Mouse (Mus musculus) midbrain, postnatal 0 days (tissue): ENCODE data around the gene Ppm1h. TPM values are rescaled to one million over a fixed set of nuclear protein-coding genes. Genes with fewer than 3 reads are reported as not detected.
A peak's percentile ranks its signal among the peaks of the same experiment; 100 is the strongest.

Experiments used
- ATAC-seq: fragments of 200-750 bp; cut with Nextera tagmentation; 2 replicates; pipeline ENCODE4 v1.8.0; 2017; ENCODE audit warnings: moderate number of reproducible peaks, mild to moderate bottlenecking, moderate TSS enrichment, moderate library complexity; ENCODE audit not compliant: low FRiP score
- DNase-seq: peaks from one replicate; pipeline ENCODE4 v3.0.0-alpha.2; 2015; ENCODE audit warnings: low spot score
- H3K27ac ChIP-seq: fragments of 300-500 bp; sonication (generic); 2 replicates; pipeline ENCODE4 v1.5.1; 2014; ENCODE audit warnings: low read depth, mild to moderate bottlenecking, low read length, mixed read lengths
- H3K27me3 ChIP-seq: fragments of 300-500 bp; sonication (generic); 2 replicates; pipeline ENCODE4 v1.6.1; 2014; ENCODE audit warnings: low read length, control low read depth, mixed read lengths; ENCODE audit not compliant: insufficient read depth
- H3K36me3 ChIP-seq: fragments of 300-500 bp; sonication (generic); 2 replicates; pipeline ENCODE4 v1.6.1; 2014; ENCODE audit warnings: low read length, control low read depth, mixed read lengths; ENCODE audit not compliant: insufficient read depth
- H3K4me1 ChIP-seq: fragments of 300-500 bp; sonication (generic); 2 replicates; pipeline ENCODE4 v1.6.1; 2014; ENCODE audit warnings: mild to moderate bottlenecking, control low read depth, antibody characterized with exemption, low read length, mixed read lengths; ENCODE audit not compliant: insufficient read depth
- H3K4me2 ChIP-seq: fragments of 300-500 bp; sonication (generic); 2 replicates; pipeline ENCODE4 v1.6.1; 2014; ENCODE audit warnings: low read depth, mild to moderate bottlenecking, low read length, mixed read lengths; ENCODE audit not compliant: poor library complexity, severe bottlenecking
- H3K4me3 ChIP-seq: fragments of 300-500 bp; sonication (generic); 2 replicates; pipeline ENCODE4 v1.5.1; 2014; ENCODE audit warnings: low read depth, mild to moderate bottlenecking, low read length, moderate library complexity
- H3K9ac ChIP-seq: fragments of 300-500 bp; sonication (generic); replicated peaks from 2 replicates; pipeline ENCODE4 v1.6.1; 2014; ENCODE audit warnings: mild to moderate bottlenecking, low read length, moderate library complexity, mixed read lengths; ENCODE audit not compliant: poor library complexity, severe bottlenecking
- H3K9me3 ChIP-seq: fragments of 300-500 bp; sonication (generic); 2 replicates; pipeline ENCODE4 v1.6.1; 2016; ENCODE audit warnings: low read length, control low read depth
- CTCF ChIP-seq: IDR thresholded peaks from 2 replicates; pipeline ENCODE4 v1.5.1; 2016; ENCODE audit warnings: antibody characterized with exemption, mild to moderate bottlenecking
- WGBS: fragments of 180-500 bp; shearing (Covaris S2); extraction: QIAGEN DNeasy Blood & Tissue Kit; methylation state at CpG from one replicate; pipeline ENCODE4 v1.1.7; 2014; 5-methylcytosine and 5-hydroxymethylcytosine counted together
- polyA plus RNA-seq: library from polyadenylated mRNA; unstranded; fragments of >200 nt; fragmentation: Nextera tagmentation; extraction: Ambion mirVana; gene quantifications from 2 replicates; pipeline ENCODE4 v1.2.1, GENCODE M21; 2015
- total RNA-seq: library from RNA; depleted of rRNA; stranded (reverse); fragments of >200 nt; gene quantifications from 2 replicates; pipeline ENCODE4 v1.2.3, GENCODE M21; 2014

The Ppm1h gene
- total and polyA plus RNA-seq, 2 experiments from 2014 or later, result 28.0 to 42.8 TPM

GRCm38 (mm10) chr10:122779351-122779750 is 100.8 kb downstream of the Ppm1h start:
- DNase-seq, result no peak
- Histone ChIP-seq H3K4me2 (no peak overlapping the region), H3K36me3 (no peaks in the 10 kb centered on the region), H3K9ac (no peak overlapping the region), H3K27ac (no peak overlapping the region), H3K27me3 (no peaks in the 10 kb centered on the region), H3K9me3 (no peaks in the 10 kb centered on the region), H3K4me1 (no peaks in the 10 kb centered on the region), H3K4me3 (no peak overlapping the region)
- 23% methylated on average over 12 of the region's 12 CpGs for WGBS
- no peak for ATAC-seq
- TF ChIP-seq CTCF, result no peak

- TF ChIP-seq CTCF, result no peak
- 28% methylated on average over 3 of the region's 4 CpGs for WGBS
- H3K27me3 ChIP-seq, result no peaks in the 10 kb centered on the region
- ATAC-seq (no peak), DNase-seq (peak; percentile 85)
- no peaks in the 10 kb centered on the region for H3K36me3 ChIP-seq
- H3K4me2 ChIP-seq, result no peak overlapping the region
- H3K9me3 ChIP-seq, result no peaks in the 10 kb centered on the region
- H3K9ac ChIP-seq, result no peak overlapping the region
- no peak overlapping the region for H3K4me3 ChIP-seq
- no peak overlapping the region for H3K27ac ChIP-seq
- H3K4me1 ChIP-seq, result no peaks in the 10 kb centered on the region
These were observed 104.2 kb downstream of the Ppm1h start for GRCm38 (mm10) chr10:122782755-122783154.

GRCm38 (mm10) chr10:122789648-122790170 is 111.1 kb downstream of the Ppm1h start:
- peak overlapping the region; percentile 12 for H3K4me2 ChIP-seq
- DNase-seq (peak; percentile 37), ATAC-seq (no peak)
- no peaks in the 10 kb centered on the region for H3K9me3 ChIP-seq
- H3K27me3 ChIP-seq, result no peaks in the 10 kb centered on the region
- 0 out of 2 replicates have a peak overlapping the region, but pooled peaks have one; percentile 18 for H3K27ac ChIP-seq
- no peaks in the 10 kb centered on the region for H3K36me3 ChIP-seq
- WGBS, result 31% methylated on average over 12 of the region's 12 CpGs
- H3K9ac ChIP-seq, result no peak overlapping the region
- TF ChIP-seq CTCF, result no peak
- H3K4me1 ChIP-seq, result peaks cover 8% of the 10 kb centered on the region; the same call in 1 of the 2 replicates
- H3K4me3 ChIP-seq, result no peak overlapping the region

- H3K4me2 ChIP-seq, result peak overlapping the region; percentile 38
- peaks cover 8% of the 10 kb centered on the region; the same call in 1 of the 2 replicates for H3K4me1 ChIP-seq
- H3K36me3 ChIP-seq, result no peaks in the 10 kb centered on the region
- DNase-seq, result peak; percentile 30
- TF ChIP-seq CTCF, result peak; percentile 53
- no peak overlapping the region for H3K9ac ChIP-seq
- no peaks in the 10 kb centered on the region for H3K9me3 ChIP-seq
- H3K27ac ChIP-seq, result no peak overlapping the region
- 5% methylated on average over 21 of the region's 21 CpGs for whole genome bisulfite sequencing
- H3K4me3 ChIP-seq, result no peak overlapping the region; the same call in 1 of the 2 replicates
- ATAC-seq, result no peak
- H3K27me3 ChIP-seq, result no peaks in the 10 kb centered on the region
These were observed 113.7 kb downstream of the Ppm1h start for GRCm38 (mm10) chr10:122792021-122792966.

GRCm38 (mm10) chr10:122793193-122793592 is 114.6 kb downstream of the Ppm1h start:
- no peak overlapping the region for H3K4me3 ChIP-seq
- no peak overlapping the region for H3K4me2 ChIP-seq
- no peak for TF ChIP-seq CTCF
- DNase-seq (no peak), ATAC-seq (no peak)
- no peak overlapping the region for H3K27ac ChIP-seq
- no peak overlapping the region for H3K9ac ChIP-seq
- H3K27me3 ChIP-seq, result no peaks in the 10 kb centered on the region
- WGBS, result 36% methylated on average over 11 of the region's 11 CpGs
- peaks cover 8% of the 10 kb centered on the region; the same call in 1 of the 2 replicates for H3K4me1 ChIP-seq
- no peaks in the 10 kb centered on the region for H3K9me3 ChIP-seq
- H3K36me3 ChIP-seq, result no peaks in the 10 kb centered on the region
